10 mouse cellular contexts compared by ENCODE assay signal in the genomic region with DNA sequence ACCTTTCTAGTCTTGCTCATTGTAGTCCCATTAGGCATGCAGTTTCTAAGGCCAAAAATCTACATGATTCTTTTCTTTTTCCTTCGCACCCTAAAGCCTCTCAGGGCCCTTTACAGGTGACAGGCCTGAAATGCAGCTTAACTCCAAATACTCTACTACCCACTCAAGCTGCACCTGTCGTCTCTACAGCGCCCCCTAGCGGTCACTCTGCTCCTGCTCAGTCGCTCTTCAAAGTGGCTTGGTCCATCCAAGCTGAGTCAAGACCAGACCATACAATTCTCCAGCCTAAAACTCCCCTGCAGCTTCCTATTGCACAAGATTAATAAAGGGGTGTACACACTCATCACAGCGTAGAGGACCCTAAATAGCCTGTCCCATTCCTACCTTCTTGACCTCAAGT. TPM values are rescaled to one million over a fixed set of nuclear protein-coding genes. Genes with fewer than 3 reads are reported as not detected.
DNase-seq lines count a peak whose midpoint lies in the region; ATAC-seq and TF ChIP-seq lines count a peak whose summit lies in the region.
"Had no signal": no experiment of that assay in that cellular context is flagged by ENCODE, and none has a peak within 500 bp of the region (broad histone marks: within the 10 kb centered on the region; RNA-seq: fewer than 3 reads in every experiment).

No protein-coding gene starts in this region.

- no peaks in the 10 kb centered on the region for H3K27me3 ChIP-seq in heart, postnatal 0 days (ENCODE audit: control insufficient read depth, insufficient read depth, low read length)
- H3K27me3 ChIP-seq in CH12.LX (replicated peaks) = peaks cover 12% of the 10 kb centered on the region
- H3K27me3 ChIP-seq in embryonic facial prominence, embryonic 14.5 days (replicated peaks; ENCODE audit: control insufficient read depth, insufficient read depth, low read length) = no peaks in the 10 kb centered on the region
- H3K27me3 ChIP-seq in thymus, adult 2 months (ENCODE audit: control insufficient read depth, insufficient read depth, low read length) = no peaks in the 10 kb centered on the region

- dilution Hi-C loops in CH12.LX (cut with MboI; ENCODE audit: extremely low pct_ligation_motif_present, extremely low pct_unique_long_range_greater_than_20kb, low sequenced_read_pairs) = no loop called here

- no peak for TF ChIP-seq EP300 in heart, postnatal 0 days (IDR thresholded peaks at IDR 0.05; ENCODE audit: low read depth)
- TF ChIP-seq EP300 in CH12.LX (IDR thresholded peaks at IDR 0.05; ENCODE audit: low read length) = no peak

- TF ChIP-seq POLR2A in CH12.LX (IDR thresholded peaks at IDR 0.05; ENCODE audit: low read depth, low read length) = no peak
- TF ChIP-seq POLR2A in bone marrow, adult 2 months (IDR thresholded peaks at IDR 0.05; ENCODE audit: borderline replicate concordance, control insufficient read depth, low read depth, low read length) = no peak
- TF ChIP-seq POLR2A in thymus, adult 2 months (IDR thresholded peaks at IDR 0.05; ENCODE audit: control insufficient read depth, extremely low read depth, insufficient read depth, low read length, poor library complexity) = no peak

- DNase-seq in heart, postnatal 0 days (ENCODE audit: low spot score) = no peak
- no peak for DNase-seq in heart, adult 8-10 months (ENCODE audit: low spot score)
- DNase-seq in CH12.LX (ENCODE audit: extremely low read depth) = peak; percentile 83
- peak; percentile 36 for DNase-seq in embryonic facial prominence, embryonic 14.5 days (ENCODE audit: low spot score)
- peak; percentile 31 to 37 for DNase-seq in left cerebral cortex, postnatal 14 days (ENCODE audit: low spot score in 2 of 2)
- peak; percentile 41 to 64 for DNase-seq in natural killer cell, adult 2 months (ENCODE audit: low spot score in 2 of 2)
- peak; percentile 67 for DNase-seq in thymus, adult 2 months

- in situ Hi-C loops in CH12.LX (cut with MboI; ENCODE audit: low pct_ligation_motif_present, low pct_unique_long_range_greater_than_20kb, low sequenced_read_pairs) = no loop called here

- peak; percentile 63 for TF ChIP-seq CTCF in heart, postnatal 0 days (IDR thresholded peaks at IDR 0.05; ENCODE audit: low read depth)
- peak; percentile 88 to 97 for TF ChIP-seq CTCF in CH12.LX (conservative IDR thresholded peaks at IDR 0.05 in 1 of 2, IDR thresholded peaks at IDR 0.05 in 1 of 2; ENCODE audit: low read depth in 2 of 2, low read length in 2 of 2)
- TF ChIP-seq CTCF in bone marrow, adult 2 months (IDR thresholded peaks at IDR 0.05; ENCODE audit: control insufficient read depth, insufficient read depth, low read length) = peak; percentile 85
- peak; percentile 90; the same call in 1 of the 2 replicates for TF ChIP-seq CTCF in thymus, adult 2 months (IDR thresholded peaks at IDR 0.05; ENCODE audit: borderline replicate concordance, control insufficient read depth, extremely low read depth, insufficient read depth, low read length, poor library complexity)

- no peak overlapping the region for H3K4me2 ChIP-seq in heart, postnatal 0 days (ENCODE audit: low read depth, low read length)
- no peak overlapping the region for H3K4me2 ChIP-seq in CH12.LX (ENCODE audit: insufficient read depth, low read depth, poor library complexity, severe bottlenecking)
- no peak overlapping the region for H3K4me2 ChIP-seq in embryonic facial prominence, embryonic 14.5 days (ENCODE audit: low read depth, low read length)
- H3K4me2 ChIP-seq: liver, embryonic 15.5 days had no signal

- no peaks in the 10 kb centered on the region for H3K9me3 ChIP-seq in heart, postnatal 0 days (replicated peaks; ENCODE audit: control insufficient read depth, low read length)
- H3K9me3 ChIP-seq in CH12.LX (replicated peaks; ENCODE audit: low read length) = peaks cover 4% of the 10 kb centered on the region
- H3K9me3 ChIP-seq in embryonic facial prominence, embryonic 14.5 days (ENCODE audit: control insufficient read depth, low read length) = no peaks in the 10 kb centered on the region
- H3K9me3 ChIP-seq: liver, embryonic 15.5 days had no signal

- no peak overlapping the region for H3K9ac ChIP-seq in heart, postnatal 0 days (replicated peaks; ENCODE audit: low read depth, low read length)
- no peak overlapping the region for H3K9ac ChIP-seq in CH12.LX (ENCODE audit: insufficient read depth, low read depth)
- H3K9ac ChIP-seq in embryonic facial prominence, embryonic 14.5 days (ENCODE audit: low read depth, low read length) = no peak overlapping the region
- H3K9ac ChIP-seq: liver, embryonic 15.5 days had no signal

- no peak for ATAC-seq in heart, postnatal 0 days (ENCODE audit: insufficient read depth, low read depth)
- no peak for ATAC-seq in embryonic facial prominence, embryonic 14.5 days (ENCODE audit: low read depth)

- H3K4me1 ChIP-seq in heart, postnatal 0 days (ENCODE audit: control insufficient read depth, insufficient read depth) = peaks cover 7% of the 10 kb centered on the region; the same call in 1 of the 2 replicates
- H3K4me1 ChIP-seq in CH12.LX (ENCODE audit: control insufficient read depth in 1 of 2, insufficient read depth in 2 of 2) = peaks cover 0 to 15% of the 10 kb centered on the region in 2 experiments; a peak in 3 of 4 replicates
- no peaks in the 10 kb centered on the region; the same call in 1 of the 2 replicates for H3K4me1 ChIP-seq in bone marrow, adult 2 months (ENCODE audit: control insufficient read depth, insufficient read depth, low read length)
- H3K4me1 ChIP-seq in embryonic facial prominence, embryonic 14.5 days (ENCODE audit: control insufficient read depth, insufficient read depth, low read length) = 0 out of 2 replicates have a peak, but pooled peaks cover 3% of the 10 kb centered on the region
- peaks cover 5% of the 10 kb centered on the region for H3K4me1 ChIP-seq in thymus, adult 2 months (replicated peaks; ENCODE audit: control insufficient read depth, insufficient read depth, low read length)

- intact Hi-C loops in left cerebral cortex, postnatal 14 days (cut with DNase I) = no loop called here

- H3K27ac ChIP-seq in heart, postnatal 0 days (ENCODE audit: low read depth) = no peak overlapping the region
- H3K27ac ChIP-seq in CH12.LX (ENCODE audit: insufficient read depth, low read depth) = no peak overlapping the region
- no peak overlapping the region for H3K27ac ChIP-seq in bone marrow, adult 2 months (ENCODE audit: control insufficient read depth, insufficient read depth, low read depth, low read length, poor library complexity)
- H3K27ac ChIP-seq in embryonic facial prominence, embryonic 14.5 days (replicated peaks; ENCODE audit: low read depth, low read length) = no peak overlapping the region
- H3K27ac ChIP-seq in thymus, adult 2 months (ENCODE audit: control insufficient read depth, insufficient read depth, low read length) = no peak overlapping the region
- H3K27ac ChIP-seq: liver, embryonic 15.5 days had no signal

- H3K4me3 ChIP-seq in heart, postnatal 0 days (ENCODE audit: low read depth, low read length) = no peak overlapping the region
- no peak overlapping the region for H3K4me3 ChIP-seq in CH12.LX (replicated peaks in 1 of 3; ENCODE audit: low read depth in 2 of 3, low read length in 2 of 3, poor library complexity in 1 of 3)
- H3K4me3 ChIP-seq in bone marrow, adult 2 months (replicated peaks; ENCODE audit: control insufficient read depth, low read depth, low read length) = no peak overlapping the region
- H3K4me3 ChIP-seq in embryonic facial prominence, embryonic 14.5 days (ENCODE audit: low read depth, low read length) = no peak overlapping the region
- no peak overlapping the region for H3K4me3 ChIP-seq in thymus, adult 2 months (ENCODE audit: control insufficient read depth, insufficient read depth, low read length)
- H3K4me3 ChIP-seq: erythroblast, embryonic 14.5 days; liver, embryonic 15.5 days had no signal

- H3K36me3 ChIP-seq in heart, postnatal 0 days (replicated peaks; ENCODE audit: control insufficient read depth, insufficient read depth, low read length) = peaks cover 19% of the 10 kb centered on the region
- peaks cover 0 to 23% of the 10 kb centered on the region in 2 experiments for H3K36me3 ChIP-seq in CH12.LX (replicated peaks in 1 of 2; ENCODE audit: control insufficient read depth in 1 of 2, insufficient read depth in 1 of 2, low read length in 1 of 2)
- peaks cover 20% of the 10 kb centered on the region for H3K36me3 ChIP-seq in embryonic facial prominence, embryonic 14.5 days (ENCODE audit: control insufficient read depth, insufficient read depth, low read length)
- H3K36me3 ChIP-seq in thymus, adult 2 months (ENCODE audit: control insufficient read depth, insufficient read depth, low read length) = no peaks in the 10 kb centered on the region
- H3K36me3 ChIP-seq: liver, embryonic 15.5 days had no signal

- no peaks in the 10 kb centered on the region for H3K79me2 ChIP-seq in CH12.LX (replicated peaks; ENCODE audit: control insufficient read depth, extremely low read depth, insufficient read depth, poor library complexity, severe bottlenecking)

- 35% methylated on average over 6 of the region's 6 CpGs for WGBS in heart, postnatal 0 days
- 36% methylated on average over 6 of the region's 6 CpGs for WGBS in bone marrow, adult 2 months
- 25% methylated on average over 6 of the region's 6 CpGs for WGBS in embryonic facial prominence, embryonic 14.5 days
- 46% methylated on average over 6 of the region's 6 CpGs for WGBS in thymus, adult 2 months

- peak; percentile 36 for TF ChIP-seq RAD21 in CH12.LX (IDR thresholded peaks at IDR 0.05; ENCODE audit: low read depth, low read length)

TF ChIP-seq in CH12.LX, 34 proteins besides CTCF, POLR2A, EP300 and RAD21 (continues in another document):
- TF ChIP-seq GABPA (IDR thresholded peaks at IDR 0.05; ENCODE audit: insufficient replicate concordance, low read depth, low read length) (no peak), MAFK (IDR thresholded peaks at IDR 0.05; ENCODE audit: insufficient replicate concordance, low read length) (no peak), USF1 (IDR thresholded peaks at IDR 0.05; ENCODE audit: low read depth, low read length) (no peak), E2F4 (IDR thresholded peaks at IDR 0.05; ENCODE audit: insufficient replicate concordance, low read depth, low read length) (no peak), MAZ (IDR thresholded peaks at IDR 0.05; ENCODE audit: low read depth, low read length) (no peak), SMC3 (IDR thresholded peaks at IDR 0.05; ENCODE audit: low read depth, low read length) (peak; percentile 58)

RNA-seq across cellular contexts. Expression of gene Sec22a, which starts 3.1 kb away (rescaled TPM):
- total RNA-seq in heart, postnatal 0 days (2014; rRNA removed; ENCODE audit: low replicate concordance) = 12.7 and 32.3 TPM in 2 replicates
- 31.1 and 31.9 TPM in 2 replicates for polyA plus RNA-seq in heart, postnatal 0 days (2015; fragmentation: Nextera tagmentation; extraction: Ambion mirVana)
- 10 to 100 TPM; 10.2 to 14.0 (median 10.7) TPM for total RNA-seq in heart, adult 8-10 months (2022)
- total RNA-seq in CH12.LX (2012; rRNA removed) (9.8 and 10.8 TPM in 2 replicates), CH12.LX (2014; rRNA removed) (14.1 and 17.8 TPM in 2 replicates)
- 8.6 and 9.7 TPM in 2 replicates for polyA plus RNA-seq in CH12.LX (2012; ENCODE audit: insufficient read length, low read depth)
- 1.00 and 3.5 TPM in 2 replicates for polyA plus RNA-seq in bone marrow, adult 2 months (2011; ENCODE audit: insufficient read depth, insufficient read length, low replicate concordance, missing spikeins)
- polyA plus RNA-seq in embryonic facial prominence, embryonic 14.5 days (2014; fragmentation: Nextera tagmentation; extraction: Ambion mirVana) = 43.2 and 51.2 TPM in 2 replicates
- 10 to 100 TPM; 14.6 to 18.5 TPM for total RNA-seq in left cerebral cortex, postnatal 14 days (2021)
- polyA plus RNA-seq in thymus, adult 2 months (2012; rRNA removed) = 7.9 and 11.1 TPM in 2 replicates

Comparison
In these comparisons a context has a peak if more than half of its experiments do, and no peak if none do; other contexts are left out.
1. DNase-seq: peak in CH12.LX (single experiment), embryonic facial prominence, embryonic 14.5 days (single experiment), left cerebral cortex, postnatal 14 days (2 of 2), natural killer cell, adult 2 months (2 of 2) and thymus, adult 2 months (single experiment); none in heart, postnatal 0 days (single experiment) and heart, adult 8-10 months (single experiment).
2. Peak in every context shown above with its lines, with median percentiles within 50 percentile points of each other: CTCF ChIP-seq.